Mouse (Mus musculus): ENCODE data around the gene Prox2. TPM values are rescaled to one million over a fixed set of nuclear protein-coding genes. Genes with fewer than 3 reads are reported as not detected.
"Not testable (repeated sequence)": the region's sequence is repeated elsewhere in the genome, so short reads cannot be mapped to it uniquely, and the experiment has no call there.

The Prox2 gene
- polyA plus RNA-seq, 1 experiment from 2014 or later = 3.7 TPM

- H3K4me1 ChIP-seq = peaks cover 5% of the 10 kb centered on the region
- H3K9me3 ChIP-seq = no peaks in the 10 kb centered on the region
- no peak overlapping the region for H3K4me2 ChIP-seq (replicated peaks)
- no peak overlapping the region for H3K9ac ChIP-seq (replicated peaks)
- no peaks in the 10 kb centered on the region for H3K36me3 ChIP-seq
- ATAC-seq (ENCODE audit: low FRiP score, low read depth) = no peak
- H3K27me3 ChIP-seq = peaks cover 17% of the 10 kb centered on the region
- H3K4me3 ChIP-seq = no peak overlapping the region
- WGBS = 87% methylated on average over 4 of the region's 4 CpGs
- H3K27ac ChIP-seq (replicated peaks) = no peak overlapping the region
Measured at GRCm38 (mm10) chr12:85144821-85145220, 34.3 kb upstream of the Prox2 start.

- not testable (repeated sequence) for H3K4me1 ChIP-seq; H3K27ac ChIP-seq (replicated peaks); ATAC-seq (ENCODE audit: low FRiP score, low read depth); H3K4me2 ChIP-seq (replicated peaks); H3K9ac ChIP-seq (replicated peaks); H3K9me3 ChIP-seq; H3K36me3 ChIP-seq; H3K4me3 ChIP-seq
- 64% methylated on average over 2 of the region's 2 CpGs for WGBS
- peaks cover 13% of the 10 kb centered on the region for H3K27me3 ChIP-seq
Measured at GRCm38 (mm10) chr12:85144276-85144675, 33.7 kb upstream of the Prox2 start.

DNA sequence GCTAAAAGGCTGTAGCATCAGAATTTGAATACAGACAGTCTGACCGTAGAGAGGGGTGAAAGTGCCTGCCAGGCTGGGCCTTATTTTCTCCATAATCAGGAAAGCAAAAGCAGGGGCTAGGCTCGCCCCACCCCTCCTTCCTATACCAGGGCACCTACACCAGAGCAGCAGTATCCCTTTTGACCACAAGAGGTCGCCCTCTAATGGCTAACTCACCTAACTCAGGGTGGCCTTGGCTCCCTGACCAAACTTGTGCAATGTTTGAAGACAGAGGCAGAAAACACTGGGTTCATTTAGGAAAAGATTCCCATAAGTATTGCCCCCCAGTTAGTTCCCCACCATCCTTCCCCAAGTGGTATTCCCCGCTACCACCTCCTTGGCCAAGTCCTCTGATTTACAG is 32.2 kb upstream of the Prox2 start:
- H3K4me1 ChIP-seq = peaks cover 5% of the 10 kb centered on the region
- H3K4me3 ChIP-seq = no peak overlapping the region
- peak; percentile 64; the same call in 1 of the 2 replicates for ATAC-seq (ENCODE audit: low FRiP score, low read depth)
- H3K27ac ChIP-seq (replicated peaks) = no peak overlapping the region
- H3K9me3 ChIP-seq = no peaks in the 10 kb centered on the region
- no peaks in the 10 kb centered on the region for H3K36me3 ChIP-seq
- no peak overlapping the region for H3K9ac ChIP-seq (replicated peaks)
- 15% methylated on average over 4 of the region's 4 CpGs for whole genome bisulfite sequencing
- no peak overlapping the region for H3K4me2 ChIP-seq (replicated peaks)
- H3K27me3 ChIP-seq = peaks cover 7% of the 10 kb centered on the region

- Histone ChIP-seq H3K4me2 (replicated peaks) (no peak overlapping the region), H3K36me3 (no peaks in the 10 kb centered on the region), H3K9ac (replicated peaks) (no peak overlapping the region), H3K27ac (replicated peaks) (no peak overlapping the region), H3K9me3 (no peaks in the 10 kb centered on the region), H3K27me3 (peaks cover 7% of the 10 kb centered on the region), H3K4me1 (no peaks in the 10 kb centered on the region), H3K4me3 (no peak overlapping the region)
- WGBS = 86% methylated on average over 6 of the region's 6 CpGs
- ATAC-seq (ENCODE audit: low FRiP score, low read depth) = no peak
Measured at GRCm38 (mm10) chr12:85141096-85141495, 30.5 kb upstream of the Prox2 start.

GRCm38 (mm10) chr12:85140036-85140701 is 29.6 kb upstream of the Prox2 start:
- Histone ChIP-seq H3K36me3 (peaks cover 7% of the 10 kb centered on the region), H3K27ac (replicated peaks) (no peak overlapping the region), H3K9ac (replicated peaks) (no peak overlapping the region), H3K4me1 (no peaks in the 10 kb centered on the region), H3K4me2 (replicated peaks) (no peak overlapping the region), H3K27me3 (peaks cover 7% of the 10 kb centered on the region), H3K4me3 (no peak overlapping the region), H3K9me3 (no peaks in the 10 kb centered on the region)
- 44% methylated on average over 18 of the region's 18 CpGs for WGBS
- no peak for ATAC-seq (ENCODE audit: low FRiP score, low read depth)

DNA sequence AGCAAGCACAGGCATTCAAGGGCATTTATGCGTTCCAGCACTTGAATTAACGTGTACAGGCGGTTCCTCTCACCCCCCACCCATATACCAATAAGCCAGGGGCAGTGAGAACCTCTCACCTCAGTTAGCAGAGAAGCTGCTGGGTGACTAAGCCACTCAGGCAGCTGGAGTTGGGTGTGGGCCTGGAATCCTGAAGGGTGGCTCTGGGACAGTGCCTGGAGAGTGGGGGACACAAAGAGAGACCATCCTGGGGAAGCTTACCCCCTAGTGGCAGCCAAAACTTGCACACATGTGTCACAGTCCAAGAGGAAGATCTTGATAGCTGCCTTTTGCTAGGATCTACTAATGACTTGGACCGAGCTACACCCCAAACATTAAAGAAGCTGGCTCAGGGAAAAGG is 26.1 kb upstream of the Prox2 start:
- WGBS = 81% methylated on average over 4 of the region's 4 CpGs
- H3K4me1 ChIP-seq = no peaks in the 10 kb centered on the region
- H3K4me3 ChIP-seq = no peak overlapping the region
- peaks cover 39% of the 10 kb centered on the region for H3K36me3 ChIP-seq
- H3K27me3 ChIP-seq = peaks cover 7% of the 10 kb centered on the region
- H3K9ac ChIP-seq (replicated peaks) = no peak overlapping the region
- H3K4me2 ChIP-seq (replicated peaks) = no peak overlapping the region
- H3K27ac ChIP-seq (replicated peaks) = no peak overlapping the region
- no peaks in the 10 kb centered on the region for H3K9me3 ChIP-seq
- ATAC-seq (ENCODE audit: low FRiP score, low read depth) = no peak

DNA sequence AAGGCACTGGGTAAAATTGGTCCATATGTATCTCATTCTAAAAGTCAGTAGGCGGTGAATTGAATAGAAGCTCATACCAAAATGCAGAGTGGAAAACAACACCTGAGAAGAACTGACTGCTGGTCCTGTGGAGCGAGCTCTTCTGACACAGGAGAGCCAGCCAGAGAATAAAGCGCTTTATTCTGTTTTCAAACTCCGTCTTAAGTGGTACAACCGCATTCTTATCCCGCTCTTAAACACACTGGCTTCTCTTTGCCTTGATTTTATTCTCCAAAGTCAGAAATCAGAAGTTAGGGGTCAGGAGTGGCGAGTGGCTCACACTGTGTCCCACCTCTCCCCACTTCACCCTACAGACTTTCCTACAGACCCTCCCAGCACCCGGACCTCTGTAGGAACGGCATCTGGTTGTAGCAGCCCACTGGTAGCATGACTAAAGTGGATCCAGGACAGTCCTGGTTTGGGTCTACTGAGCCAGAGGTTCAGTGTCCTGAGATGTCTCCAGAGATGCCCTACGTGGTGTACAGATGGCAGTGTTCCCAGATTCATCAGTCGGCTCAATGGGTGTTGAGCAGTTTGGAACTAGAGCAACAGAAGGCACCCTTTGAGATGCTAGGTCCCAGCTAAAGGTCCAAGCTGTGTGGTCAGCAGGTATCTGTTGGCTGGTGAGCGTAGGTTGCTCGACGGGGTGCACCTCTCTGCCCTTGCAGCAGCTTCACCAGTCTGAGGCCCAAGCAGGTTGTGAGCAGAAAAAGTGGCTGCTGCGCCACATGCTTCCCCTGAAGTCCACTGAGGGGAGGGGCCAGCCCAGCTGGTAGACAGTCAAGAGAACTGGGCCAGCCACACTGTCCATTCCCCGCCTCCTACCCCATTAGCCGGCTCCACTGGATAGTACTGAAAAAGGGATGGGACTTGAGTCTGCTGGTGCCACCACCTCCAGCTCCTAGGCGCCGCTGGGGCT is 25.2 kb upstream of the Prox2 start:
- Histone ChIP-seq H3K4me1 (no peaks in the 10 kb centered on the region), H3K4me2 (replicated peaks) (no peak overlapping the region), H3K9me3 (no peaks in the 10 kb centered on the region), H3K9ac (replicated peaks) (no peak overlapping the region), H3K27ac (replicated peaks) (no peak overlapping the region), H3K27me3 (peaks cover 7% of the 10 kb centered on the region), H3K4me3 (no peak overlapping the region), H3K36me3 (peaks cover 48% of the 10 kb centered on the region)
- ATAC-seq (ENCODE audit: low FRiP score, low read depth) = no peak
- WGBS = 81% methylated on average over 19 of the region's 19 CpGs

GRCm38 (mm10) chr12:85134043-85134794 is 23.7 kb upstream of the Prox2 start:
- no peak for ATAC-seq (ENCODE audit: low FRiP score, low read depth)
- Histone ChIP-seq H3K36me3 (peaks cover 63% of the 10 kb centered on the region), H3K4me1 (no peaks in the 10 kb centered on the region), H3K4me2 (replicated peaks) (no peak overlapping the region), H3K27me3 (no peaks in the 10 kb centered on the region), H3K27ac (replicated peaks) (no peak overlapping the region), H3K4me3 (no peak overlapping the region), H3K9me3 (no peaks in the 10 kb centered on the region), H3K9ac (replicated peaks) (no peak overlapping the region)
- WGBS = 94% methylated on average over 8 of the region's 8 CpGs

DNA sequence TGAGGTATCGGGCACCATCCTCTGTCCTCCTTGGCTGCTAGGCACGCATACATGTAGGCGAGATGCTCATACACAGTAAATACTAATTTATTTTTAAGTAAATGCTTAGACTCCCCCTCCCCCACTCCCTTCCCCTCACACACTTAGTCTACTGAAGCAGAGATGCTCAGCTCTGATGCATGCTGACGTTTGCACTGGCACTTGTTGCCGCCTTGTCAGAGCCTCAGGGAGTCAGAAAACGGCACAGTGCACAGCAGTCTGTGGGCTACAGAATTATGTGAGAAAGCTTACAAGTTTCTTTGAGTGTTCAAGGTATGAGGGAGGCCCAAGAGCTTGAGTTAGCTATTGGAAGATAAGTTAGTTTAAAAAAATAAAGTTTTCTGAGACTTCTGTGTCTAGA is 20.8 kb upstream of the Prox2 start:
- H3K4me2 ChIP-seq (replicated peaks) = no peak overlapping the region
- no peaks in the 10 kb centered on the region for H3K4me1 ChIP-seq
- ATAC-seq (ENCODE audit: low FRiP score, low read depth) = no peak
- no peaks in the 10 kb centered on the region for H3K27me3 ChIP-seq
- peaks cover 89% of the 10 kb centered on the region for H3K36me3 ChIP-seq
- 87% methylated on average over 6 of the region's 6 CpGs for WGBS
- H3K4me3 ChIP-seq = no peak overlapping the region
- no peaks in the 10 kb centered on the region for H3K9me3 ChIP-seq
- H3K9ac ChIP-seq (replicated peaks) = no peak overlapping the region
- H3K27ac ChIP-seq (replicated peaks) = no peak overlapping the region

DNA sequence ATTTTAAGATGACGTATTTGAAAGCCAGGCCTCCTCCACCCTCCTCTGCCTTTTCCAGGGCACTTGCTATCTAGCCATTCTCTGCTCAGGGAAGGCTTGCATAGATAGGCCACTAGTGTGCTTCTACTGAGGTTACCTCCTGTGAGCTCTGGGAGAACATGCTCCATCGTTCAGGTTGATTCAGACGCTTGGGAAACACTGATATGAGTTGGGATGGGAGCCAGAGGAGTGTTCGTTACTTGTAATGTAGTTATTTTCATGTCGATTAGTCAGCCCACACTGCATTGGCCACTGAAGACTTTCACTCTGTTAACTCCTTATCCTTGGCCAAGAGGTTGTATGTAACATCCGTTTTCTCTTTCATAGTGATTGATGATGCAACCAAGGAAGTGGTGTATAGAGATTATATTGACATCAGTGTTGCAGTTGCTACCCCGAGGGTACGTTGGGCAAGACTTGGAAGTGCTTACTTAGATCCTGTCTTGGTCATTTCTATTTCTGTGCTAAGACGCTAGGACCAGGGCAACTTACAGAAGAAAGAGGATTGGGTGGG is 18.9 kb upstream of the Prox2 start:
- Histone ChIP-seq H3K9me3 (no peaks in the 10 kb centered on the region), H3K27me3 (no peaks in the 10 kb centered on the region), H3K9ac (replicated peaks) (no peak overlapping the region), H3K4me1 (no peaks in the 10 kb centered on the region), H3K4me2 (replicated peaks) (no peak overlapping the region), H3K27ac (replicated peaks) (no peak overlapping the region), H3K36me3 (peaks cover 86% of the 10 kb centered on the region), H3K4me3 (no peak overlapping the region)
- ATAC-seq (ENCODE audit: low FRiP score, low read depth) = no peak
- 94% methylated on average over 9 of the region's 9 CpGs for WGBS

GRCm38 (mm10) chr12:85126986-85127603 is 16.5 kb upstream of the Prox2 start:
- no peak for ATAC-seq (ENCODE audit: low FRiP score, low read depth)

More at GRCm38 (mm10) chr12:85126986-85127603, 16.5 kb upstream of the Prox2 start:
- H3K4me1 ChIP-seq = no peaks in the 10 kb centered on the region
- no peaks in the 10 kb centered on the region for H3K27me3 ChIP-seq
- H3K27ac ChIP-seq (replicated peaks) = no peak overlapping the region
- peaks cover 86% of the 10 kb centered on the region for H3K36me3 ChIP-seq
- no peaks in the 10 kb centered on the region for H3K9me3 ChIP-seq
- H3K4me2 ChIP-seq (replicated peaks) = no peak overlapping the region
- H3K9ac ChIP-seq (replicated peaks) = no peak overlapping the region
- H3K4me3 ChIP-seq = no peak overlapping the region
- 87% methylated on average over 8 of the region's 8 CpGs for WGBS
